Mouse (Mus musculus): ENCODE results near the gene Nkapd1.

DNA sequence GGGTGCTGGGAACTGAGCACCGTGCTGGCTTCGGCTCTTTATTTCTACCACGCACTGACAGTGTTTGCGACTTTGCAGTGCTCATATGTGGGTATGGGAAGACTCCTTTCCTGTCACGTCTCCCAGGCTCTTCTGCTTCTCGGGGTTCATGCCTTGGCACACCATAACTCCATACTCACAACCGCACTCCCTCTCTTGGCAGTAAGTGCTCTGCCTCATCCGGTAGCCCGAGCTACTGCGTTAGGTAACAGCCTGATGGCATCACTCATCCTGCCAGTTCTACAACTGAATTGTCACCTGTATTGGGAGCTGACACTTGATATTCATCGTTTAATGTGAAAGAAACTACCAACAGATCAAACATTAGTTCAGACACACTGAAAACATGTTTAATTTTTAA is 17.0 kb upstream of the Nkapd1 start:
- TF ChIP-seq CTCF (IDR thresholded peaks at IDR 0.05; ENCODE audit: control insufficient read depth, insufficient read depth, insufficient read length) = no peak
- no peak for TF ChIP-seq MAX (IDR thresholded peaks at IDR 0.05)
- no peak for TF ChIP-seq USF1 (IDR thresholded peaks at IDR 0.05; ENCODE audit: low read depth)
- no peak for TF ChIP-seq FOSL1 (IDR thresholded peaks at IDR 0.05; ENCODE audit: insufficient read depth, low read length, poor library complexity, severe bottlenecking)
- TF ChIP-seq MYOD1 (IDR thresholded peaks at IDR 0.05; ENCODE audit: control insufficient read depth, insufficient read length, low read depth) = no peak

Data from C2C12 (cell line).